Mouse (Mus musculus): ENCODE measurements around the gene Il17a. TPM values are rescaled to one million over a fixed set of nuclear protein-coding genes. Genes with fewer than 3 reads are reported as not detected.

Gene Il17a
- total RNA-seq, 2 experiments from 2014 or later, result not detected

Small RNA genes lying within 50 kb of the gene (microRNA-seq; reads per million reads assigned to microRNA genes)
- not detected for gene Mir133b

Other genes with a start within 250 kb of the Il17a start
- gene Pkhd1, start 112.8 kb upstream of the Il17a start, total RNA-seq (2021), result under 1 TPM in 1 of 2 experiments, not detected in 1; 0.03 TPM
- not detected for gene Il17f, start 59.7 kb downstream of the Il17a start, total RNA-seq (2021)
- 10 to 100 TPM; 20.7 to 22.1 TPM for gene Mcm3, start 89.4 kb downstream of the Il17a start, total RNA-seq (2021)
- 10 to 100 TPM; 45.1 to 62.9 TPM for gene Paqr8, start 159.7 kb downstream of the Il17a start, total RNA-seq (2021)
- 1 to 10 TPM; 1.1 to 1.6 TPM for gene Efhc1, start 220.7 kb downstream of the Il17a start, total RNA-seq (2021)